Mouse (Mus musculus): Measurements from ENCODE around the gene Xdh. TPM values are rescaled to one million over a fixed set of nuclear protein-coding genes. Genes with fewer than 3 reads are reported as not detected.

Gene Xdh
- polyA plus RNA-seq, 1 experiment: 25.2 TPM

GRCm38 (mm10) chr17:73961801-73962403, 11.9 kb upstream of the Xdh start:
- H3K36me3 ChIP-seq (ENCODE audit: control insufficient read depth, insufficient read depth, low read length): no peaks in the 10 kb centered on the region
- no peaks in the 10 kb centered on the region for H3K27me3 ChIP-seq (ENCODE audit: control insufficient read depth, insufficient read depth, low read length)
- no peak for DNase-seq
- no peak overlapping the region for H3K27ac ChIP-seq (ENCODE audit: control insufficient read depth, insufficient read depth, low read length)
- no peak overlapping the region for H3K4me3 ChIP-seq (ENCODE audit: control insufficient read depth, insufficient read depth, low read length)
- no peaks in the 10 kb centered on the region for H3K4me1 ChIP-seq (replicated peaks; ENCODE audit: control insufficient read depth, insufficient read depth, low read length)
- WGBS: 91% methylated on average over 1 of the region's 1 CpGs
- TF ChIP-seq CTCF (IDR thresholded peaks at IDR 0.05; ENCODE audit: borderline replicate concordance, control insufficient read depth, extremely low read depth, insufficient read depth, low read length, poor library complexity): no peak
- no peak for TF ChIP-seq POLR2A (IDR thresholded peaks at IDR 0.05; ENCODE audit: control insufficient read depth, extremely low read depth, insufficient read depth, low read length, poor library complexity)

GRCm38 (mm10) chr17:73960745-73961144, 10.7 kb upstream of the Xdh start:
- H3K27ac ChIP-seq (ENCODE audit: control insufficient read depth, insufficient read depth, low read length): no peak overlapping the region
- no peak for TF ChIP-seq POLR2A (IDR thresholded peaks at IDR 0.05; ENCODE audit: control insufficient read depth, extremely low read depth, insufficient read depth, low read length, poor library complexity)
- TF ChIP-seq CTCF (IDR thresholded peaks at IDR 0.05; ENCODE audit: borderline replicate concordance, control insufficient read depth, extremely low read depth, insufficient read depth, low read length, poor library complexity): no peak
- 95% methylated on average over 4 of the region's 4 CpGs for WGBS

DNA sequence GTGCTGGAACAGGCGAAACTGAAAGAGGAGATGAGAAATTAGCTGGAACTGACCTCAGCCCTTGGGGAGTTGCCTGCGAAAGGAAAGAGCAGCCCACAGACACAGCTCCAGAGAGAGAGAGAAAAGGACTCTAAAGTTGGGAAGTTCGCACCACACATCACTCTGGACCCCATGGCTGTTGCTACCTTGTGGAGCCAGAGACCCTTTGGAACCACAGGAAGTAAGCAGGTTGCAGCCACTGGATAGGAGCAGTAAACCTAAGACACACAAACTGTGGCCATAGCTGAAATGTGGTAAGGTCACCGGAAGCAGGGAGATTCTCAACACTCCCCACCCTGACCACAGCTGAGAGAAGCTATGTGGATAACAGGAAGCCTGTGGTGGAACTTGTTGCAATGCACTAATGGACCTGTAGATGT, 2.1 kb upstream of the Xdh start:
- Histone ChIP-seq H3K27ac (ENCODE audit: control insufficient read depth, insufficient read depth, low read length) (no peak overlapping the region), H3K4me1 (replicated peaks; ENCODE audit: control insufficient read depth, insufficient read depth, low read length) (peaks cover 14% of the 10 kb centered on the region), H3K4me3 (ENCODE audit: control insufficient read depth, insufficient read depth, low read length) (no peak overlapping the region), H3K36me3 (ENCODE audit: control insufficient read depth, insufficient read depth, low read length) (no peaks in the 10 kb centered on the region), H3K27me3 (ENCODE audit: control insufficient read depth, insufficient read depth, low read length) (no peaks in the 10 kb centered on the region)
- WGBS: 13% methylated on average over 4 of the region's 4 CpGs
- DNase-seq: peak; percentile 14
- TF ChIP-seq CTCF (IDR thresholded peaks at IDR 0.05; ENCODE audit: borderline replicate concordance, control insufficient read depth, extremely low read depth, insufficient read depth, low read length, poor library complexity) (no peak), POLR2A (IDR thresholded peaks at IDR 0.05; ENCODE audit: control insufficient read depth, extremely low read depth, insufficient read depth, low read length, poor library complexity) (no peak)

More at GRCm38 (mm10) chr17:73960745-73961144, 10.7 kb upstream of the Xdh start:
- H3K4me1 ChIP-seq (replicated peaks; ENCODE audit: control insufficient read depth, insufficient read depth, low read length): no peaks in the 10 kb centered on the region
- no peaks in the 10 kb centered on the region for H3K27me3 ChIP-seq (ENCODE audit: control insufficient read depth, insufficient read depth, low read length)
- DNase-seq: no peak
- H3K36me3 ChIP-seq (ENCODE audit: control insufficient read depth, insufficient read depth, low read length): no peaks in the 10 kb centered on the region
- H3K4me3 ChIP-seq (ENCODE audit: control insufficient read depth, insufficient read depth, low read length): no peak overlapping the region

GRCm38 (mm10) chr17:73950970-73951369, 974 bp upstream of the Xdh start:
- Histone ChIP-seq H3K27me3 (ENCODE audit: control insufficient read depth, insufficient read depth, low read length) (no peaks in the 10 kb centered on the region), H3K36me3 (ENCODE audit: control insufficient read depth, insufficient read depth, low read length) (no peaks in the 10 kb centered on the region), H3K27ac (ENCODE audit: control insufficient read depth, insufficient read depth, low read length) (no peak overlapping the region), H3K4me3 (ENCODE audit: control insufficient read depth, insufficient read depth, low read length) (no peak overlapping the region), H3K4me1 (replicated peaks; ENCODE audit: control insufficient read depth, insufficient read depth, low read length) (peaks cover 14% of the 10 kb centered on the region)
- DNase-seq: no peak
- 73% methylated on average over 5 of the region's 5 CpGs for WGBS
- TF ChIP-seq CTCF (IDR thresholded peaks at IDR 0.05; ENCODE audit: borderline replicate concordance, control insufficient read depth, extremely low read depth, insufficient read depth, low read length, poor library complexity) (no peak), POLR2A (IDR thresholded peaks at IDR 0.05; ENCODE audit: control insufficient read depth, extremely low read depth, insufficient read depth, low read length, poor library complexity) (no peak)

- Histone ChIP-seq H3K27ac (ENCODE audit: control insufficient read depth, insufficient read depth, low read length) (peak overlapping the region; percentile 37; the same call in 1 of the 2 replicates), H3K4me3 (ENCODE audit: control insufficient read depth, insufficient read depth, low read length) (peak overlapping the region; percentile 28), H3K4me1 (replicated peaks; ENCODE audit: control insufficient read depth, insufficient read depth, low read length) (peaks cover 14% of the 10 kb centered on the region), H3K36me3 (ENCODE audit: control insufficient read depth, insufficient read depth, low read length) (no peaks in the 10 kb centered on the region), H3K27me3 (ENCODE audit: control insufficient read depth, insufficient read depth, low read length) (no peaks in the 10 kb centered on the region)
- DNase-seq: no peak
- 26% methylated on average over 4 of the region's 4 CpGs for WGBS
- no peak for TF ChIP-seq CTCF (IDR thresholded peaks at IDR 0.05; ENCODE audit: borderline replicate concordance, control insufficient read depth, extremely low read depth, insufficient read depth, low read length, poor library complexity)
- TF ChIP-seq POLR2A (IDR thresholded peaks at IDR 0.05; ENCODE audit: control insufficient read depth, extremely low read depth, insufficient read depth, low read length, poor library complexity): no peak
Observed at GRCm38 (mm10) chr17:73949498-73949897, 498 bp downstream of the Xdh start.

GRCm38 (mm10) chr17:73948801-73949200, 1.2 kb downstream of the Xdh start:
- no peak for DNase-seq
- Histone ChIP-seq H3K36me3 (ENCODE audit: control insufficient read depth, insufficient read depth, low read length) (no peaks in the 10 kb centered on the region), H3K27me3 (ENCODE audit: control insufficient read depth, insufficient read depth, low read length) (no peaks in the 10 kb centered on the region), H3K4me3 (ENCODE audit: control insufficient read depth, insufficient read depth, low read length) (no peak overlapping the region), H3K27ac (ENCODE audit: control insufficient read depth, insufficient read depth, low read length) (no peak overlapping the region), H3K4me1 (replicated peaks; ENCODE audit: control insufficient read depth, insufficient read depth, low read length) (peaks cover 14% of the 10 kb centered on the region)
- WGBS: 91% methylated on average over 2 of the region's 2 CpGs
- TF ChIP-seq CTCF (IDR thresholded peaks at IDR 0.05; ENCODE audit: borderline replicate concordance, control insufficient read depth, extremely low read depth, insufficient read depth, low read length, poor library complexity) (no peak), POLR2A (IDR thresholded peaks at IDR 0.05; ENCODE audit: control insufficient read depth, extremely low read depth, insufficient read depth, low read length, poor library complexity) (no peak)

GRCm38 (mm10) chr17:73948039-73948438, 2.0 kb downstream of the Xdh start:
- no peak for TF ChIP-seq POLR2A (IDR thresholded peaks at IDR 0.05; ENCODE audit: control insufficient read depth, extremely low read depth, insufficient read depth, low read length, poor library complexity)
- TF ChIP-seq CTCF (IDR thresholded peaks at IDR 0.05; ENCODE audit: borderline replicate concordance, control insufficient read depth, extremely low read depth, insufficient read depth, low read length, poor library complexity): no peak
- Histone ChIP-seq H3K36me3 (ENCODE audit: control insufficient read depth, insufficient read depth, low read length) (no peaks in the 10 kb centered on the region), H3K4me3 (ENCODE audit: control insufficient read depth, insufficient read depth, low read length) (no peak overlapping the region), H3K27me3 (ENCODE audit: control insufficient read depth, insufficient read depth, low read length) (no peaks in the 10 kb centered on the region), H3K4me1 (replicated peaks; ENCODE audit: control insufficient read depth, insufficient read depth, low read length) (peaks cover 14% of the 10 kb centered on the region), H3K27ac (ENCODE audit: control insufficient read depth, insufficient read depth, low read length) (no peak overlapping the region)
- DNase-seq: no peak
- 86% methylated on average over 3 of the region's 3 CpGs for WGBS

Data from thymus, adult 2 months (tissue).